Mouse (Mus musculus) forebrain, embryonic 11.5 days (tissue): ENCODE measurements around the gene Gpr146. TPM values are rescaled to one million over a fixed set of nuclear protein-coding genes. Genes with fewer than 3 reads are reported as not detected.

Experiments
- ATAC-seq: fragments of 200-750 bp; cut with Nextera tagmentation; replicated peaks from 2 replicates; pipeline ENCODE4 v1.8.0; 2017; ENCODE audit warnings: moderate TSS enrichment; ENCODE audit not compliant: low FRiP score
- DNase-seq: peaks from one replicate; pipeline ENCODE4 v3.0.0-alpha.2; 2017; ENCODE audit warnings: low spot score
- H3K27ac ChIP-seq: fragments of 300-500 bp; sonication (generic); 2 replicates; pipeline ENCODE4 v1.5.1; 2014; ENCODE audit warnings: low read depth, low read length
- H3K27me3 ChIP-seq: fragments of 300-500 bp; sonication (generic); 2 replicates; pipeline ENCODE4 v1.6.1; 2014; ENCODE audit warnings: mild to moderate bottlenecking, low read length, mixed read lengths; ENCODE audit not compliant: control insufficient read depth, insufficient read depth
- H3K36me3 ChIP-seq: fragments of 300-500 bp; sonication (generic); 2 replicates; pipeline ENCODE4 v1.6.1; 2014; ENCODE audit warnings: mild to moderate bottlenecking, low read length, moderate library complexity, mixed read lengths; ENCODE audit not compliant: control insufficient read depth, insufficient read depth
- H3K4me1 ChIP-seq: fragments of 300-500 bp; sonication (generic); replicated peaks from 2 replicates; pipeline ENCODE4 v1.6.1; 2014; ENCODE audit warnings: low read length, mixed read lengths; ENCODE audit not compliant: control insufficient read depth, insufficient read depth
- H3K4me2 ChIP-seq: fragments of 300-500 bp; sonication (generic); 2 replicates; pipeline ENCODE4 v1.6.1; 2014; ENCODE audit warnings: low read depth, mild to moderate bottlenecking, low read length, moderate library complexity, mixed read lengths; ENCODE audit not compliant: severe bottlenecking
- H3K4me3 ChIP-seq: fragments of 300-500 bp; sonication (generic); 2 replicates; pipeline ENCODE4 v1.5.1; 2014; ENCODE audit warnings: low read depth, low read length
- H3K9ac ChIP-seq: fragments of 300-500 bp; sonication (generic); 2 replicates; pipeline ENCODE4 v1.6.1; 2014; ENCODE audit warnings: low read length
- H3K9me3 ChIP-seq: fragments of 300-500 bp; sonication (generic); 2 replicates; pipeline ENCODE4 v1.6.1; 2016; ENCODE audit warnings: low read length, mixed read lengths; ENCODE audit not compliant: control insufficient read depth
- WGBS: fragments of 180-500 bp; shearing (Covaris S2); extraction: QIAGEN DNeasy Blood & Tissue Kit; methylation state at CpG from one replicate; pipeline ENCODE4 v1.1.7; 2014; 5-methylcytosine and 5-hydroxymethylcytosine counted together
- polyA plus RNA-seq: library from polyadenylated mRNA; unstranded; fragments of >200 nt; fragmentation: Nextera tagmentation; extraction: Ambion mirVana; gene quantifications from 2 replicates; pipeline ENCODE4 v1.2.1, GENCODE M21; 2014

Gpr146 gene
- polyA plus RNA-seq, 1 experiment from 2014 or later: 1.8 TPM

DNA sequence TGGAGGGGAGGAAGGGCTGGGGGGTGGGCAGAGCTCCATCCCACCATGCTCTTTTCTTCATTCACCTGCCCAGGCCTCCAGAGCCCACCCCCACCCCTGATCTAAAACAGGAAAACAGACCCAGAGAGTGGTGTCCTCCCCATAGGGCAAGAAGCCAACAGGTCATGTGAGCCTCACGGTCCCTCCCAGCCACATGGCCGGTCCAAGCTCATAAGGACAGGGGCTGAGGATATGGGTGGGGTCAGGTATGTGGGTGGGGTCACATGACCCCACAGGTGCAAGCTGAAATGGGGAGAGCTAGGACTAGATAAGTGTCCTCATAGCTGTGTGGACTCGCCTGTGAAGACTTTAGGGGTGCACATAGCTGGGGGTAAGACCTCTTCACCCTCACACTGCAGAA lies 39.1 kb upstream of the Gpr146 start:
- no peak overlapping the region for H3K27ac ChIP-seq
- no peak overlapping the region for H3K4me3 ChIP-seq
- H3K4me2 ChIP-seq: no peak overlapping the region
- no peaks in the 10 kb centered on the region for H3K9me3 ChIP-seq
- no peak overlapping the region for H3K9ac ChIP-seq
- no peaks in the 10 kb centered on the region for H3K27me3 ChIP-seq
- 98% methylated on average over 3 of the region's 3 CpGs for WGBS
- no peaks in the 10 kb centered on the region for H3K4me1 ChIP-seq
- ATAC-seq (no peak), DNase-seq (no peak)
- H3K36me3 ChIP-seq: peaks cover 12% of the 10 kb centered on the region

DNA sequence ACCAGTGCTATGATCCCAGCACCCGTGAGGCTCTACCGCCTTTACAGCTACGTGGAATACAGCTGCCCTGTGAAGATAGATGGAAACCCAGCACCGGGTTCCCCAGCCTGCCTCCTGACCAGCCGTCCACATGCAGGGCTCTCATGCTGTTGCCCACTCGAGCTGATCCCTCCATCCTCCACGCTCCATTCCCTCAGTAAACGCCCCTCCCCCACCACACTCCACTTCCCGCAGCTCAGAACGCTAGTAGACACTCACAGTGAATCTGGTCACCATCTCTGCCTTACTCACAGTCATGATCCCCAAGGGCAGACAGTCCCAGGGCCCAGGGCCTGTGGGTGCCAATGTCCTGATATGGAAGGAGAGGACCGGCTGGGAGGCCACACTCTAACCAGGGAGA lies 38.6 kb upstream of the Gpr146 start:
- Histone ChIP-seq H3K27ac (no peak overlapping the region), H3K4me1 (0 out of 2 replicates have a peak, but pooled peaks cover 1% of the 10 kb centered on the region), H3K9ac (no peak overlapping the region), H3K27me3 (no peaks in the 10 kb centered on the region), H3K9me3 (no peaks in the 10 kb centered on the region), H3K4me3 (no peak overlapping the region), H3K4me2 (no peak overlapping the region), H3K36me3 (peaks cover 12% of the 10 kb centered on the region)
- ATAC-seq: no peak
- DNase-seq: no peak
- WGBS: 87% methylated on average over 11 of the region's 11 CpGs

DNA sequence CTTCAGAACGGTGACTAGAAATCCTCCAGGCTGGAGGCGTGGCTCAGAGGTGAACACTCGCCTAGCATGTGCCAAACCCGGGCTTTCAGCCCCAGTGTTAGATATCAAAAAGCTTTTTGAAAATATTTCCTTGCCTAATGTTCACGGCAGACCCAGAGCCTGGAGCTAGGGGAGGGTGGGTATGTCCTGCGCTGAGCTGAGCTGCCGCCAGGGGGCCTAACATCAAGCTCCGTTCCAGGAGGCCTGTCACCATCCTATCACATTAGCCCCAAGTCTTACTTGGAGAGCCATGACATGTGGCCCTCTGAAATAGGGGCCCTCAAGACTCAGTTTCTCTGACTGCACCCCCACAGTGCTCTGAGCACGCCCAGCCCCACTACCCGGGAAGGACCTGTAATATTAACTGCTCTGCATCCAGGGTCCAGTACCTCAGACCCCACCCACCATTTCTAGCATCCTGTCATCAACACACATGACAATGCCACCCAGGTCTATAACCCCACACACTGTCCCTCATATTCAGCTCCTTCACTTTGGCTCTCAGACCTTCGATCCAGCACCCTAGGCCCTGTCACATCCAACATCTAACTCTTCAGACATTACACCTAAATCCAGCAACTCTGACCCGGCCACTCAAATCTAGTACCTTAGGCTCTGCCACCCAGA lies 33.3 kb upstream of the Gpr146 start:
- DNase-seq (peak; percentile 92), ATAC-seq (peak; percentile 74)
- Histone ChIP-seq H3K4me1 (0 out of 2 replicates have a peak, but pooled peaks cover 2% of the 10 kb centered on the region), H3K27ac (0 out of 2 replicates have a peak overlapping the region, but pooled peaks have one; percentile 3), H3K4me3 (peak overlapping the region; percentile 58), H3K36me3 (peaks cover 7% of the 10 kb centered on the region; the same call in 1 of the 2 replicates), H3K4me2 (peak overlapping the region; percentile 80), H3K27me3 (no peaks in the 10 kb centered on the region), H3K9ac (peak overlapping the region; percentile 83), H3K9me3 (no peaks in the 10 kb centered on the region)
- 8% methylated on average over 12 of the region's 12 CpGs for WGBS

DNA sequence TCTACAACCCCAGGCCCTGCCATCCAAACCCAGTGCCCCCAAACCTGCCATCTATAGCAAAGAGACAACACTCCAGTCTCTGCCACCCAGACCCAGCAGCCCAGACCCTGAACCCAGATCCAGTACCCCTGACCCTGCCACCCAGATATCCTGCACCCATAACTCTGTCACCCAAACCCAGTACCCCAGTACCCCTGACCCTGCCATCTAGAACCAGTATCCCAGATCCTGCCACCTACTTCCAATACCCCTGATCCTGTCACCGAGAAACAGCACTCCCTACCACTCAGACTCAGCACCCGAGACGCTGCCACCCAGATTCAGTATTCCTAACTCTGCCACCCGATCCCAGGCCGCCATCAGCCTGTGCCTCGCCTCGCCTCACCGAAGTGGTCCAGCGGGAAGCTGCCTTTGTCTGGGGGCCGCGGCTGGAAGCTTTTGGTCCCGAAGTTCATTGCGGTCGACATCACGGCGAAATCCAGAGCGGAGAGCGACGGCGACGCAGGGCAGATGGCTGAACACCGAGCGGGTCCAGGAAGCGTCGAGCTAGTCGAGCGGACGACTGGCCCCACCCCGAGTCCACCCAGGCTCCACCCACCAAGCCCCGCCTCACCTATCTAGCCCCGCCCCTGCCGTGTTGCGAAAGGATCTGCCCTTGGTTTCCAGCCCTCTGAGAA lies 32.7 kb upstream of the Gpr146 start:
- Histone ChIP-seq H3K4me1 (0 out of 2 replicates have a peak, but pooled peaks cover 2% of the 10 kb centered on the region), H3K9me3 (no peaks in the 10 kb centered on the region), H3K36me3 (peaks cover 5% of the 10 kb centered on the region; the same call in 1 of the 2 replicates), H3K27ac (0 out of 2 replicates have a peak overlapping the region, but pooled peaks have one; percentile 3), H3K9ac (peak overlapping the region; percentile 83), H3K27me3 (no peaks in the 10 kb centered on the region), H3K4me2 (peak overlapping the region; percentile 80), H3K4me3 (peak overlapping the region; percentile 58)
- DNase-seq: peak; percentile 97
- peak; percentile 91 for ATAC-seq
- under 1% methylated on average over 33 of the region's 33 CpGs for WGBS

DNA sequence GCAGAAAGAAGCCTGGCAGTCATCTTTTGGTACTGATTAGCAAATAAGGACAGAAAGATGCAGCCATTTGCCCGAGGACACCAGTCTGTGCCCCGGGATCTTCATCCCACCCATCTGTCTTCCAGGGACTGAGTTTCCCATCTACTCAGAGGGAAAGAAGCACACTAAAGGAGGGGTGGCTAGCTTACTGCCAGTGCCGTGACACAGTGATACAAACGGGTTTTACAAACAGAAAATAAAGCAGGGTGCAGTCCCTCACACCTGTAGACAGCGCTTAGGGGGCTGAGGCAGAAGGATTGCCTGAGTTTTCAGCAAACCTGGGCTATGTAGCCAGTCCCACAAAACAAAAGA lies 32.2 kb upstream of the Gpr146 start:
- H3K36me3 ChIP-seq: peaks cover 5% of the 10 kb centered on the region; the same call in 1 of the 2 replicates
- H3K4me2 ChIP-seq: peak overlapping the region; percentile 6; the same call in 1 of the 2 replicates
- H3K4me3 ChIP-seq: peak overlapping the region; percentile 58; the same call in 1 of the 2 replicates
- 17% methylated on average over 5 of the region's 5 CpGs for WGBS
- DNase-seq: no peak
- H3K27me3 ChIP-seq: no peaks in the 10 kb centered on the region
- H3K4me1 ChIP-seq: 0 out of 2 replicates have a peak, but pooled peaks cover 2% of the 10 kb centered on the region
- H3K27ac ChIP-seq: no peak overlapping the region
- no peak overlapping the region; the same call in 1 of the 2 replicates for H3K9ac ChIP-seq
- no peak for ATAC-seq
- H3K9me3 ChIP-seq: no peaks in the 10 kb centered on the region

DNA sequence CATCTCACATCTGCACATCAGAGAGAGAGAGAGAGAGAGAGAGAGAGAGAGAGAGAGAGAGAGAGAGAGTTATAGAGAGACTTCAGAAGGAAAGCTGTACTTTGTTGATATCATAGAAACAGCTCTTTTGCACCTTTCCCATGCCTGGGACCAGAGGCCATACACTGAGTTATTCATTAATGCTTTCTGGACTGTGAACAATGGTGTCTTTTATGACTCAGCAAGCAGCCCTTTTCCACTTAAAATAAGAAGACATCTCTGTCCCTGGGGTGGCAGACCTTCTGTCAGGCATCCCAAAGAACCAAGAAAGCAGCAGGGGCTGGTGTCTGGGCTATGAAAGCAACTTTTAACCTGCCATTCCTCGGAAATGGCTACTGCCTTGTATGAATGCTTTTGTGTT lies 30.3 kb upstream of the Gpr146 start:
- no peak overlapping the region for H3K27ac ChIP-seq
- H3K9me3 ChIP-seq: no peaks in the 10 kb centered on the region
- DNase-seq: no peak
- H3K27me3 ChIP-seq: no peaks in the 10 kb centered on the region
- H3K4me3 ChIP-seq: no peak overlapping the region
- WGBS: 72% methylated on average over 1 of the region's 1 CpGs
- ATAC-seq: no peak
- no peak overlapping the region for H3K9ac ChIP-seq
- H3K4me1 ChIP-seq: 0 out of 2 replicates have a peak, but pooled peaks cover 4% of the 10 kb centered on the region
- peaks cover 1% of the 10 kb centered on the region; the same call in 1 of the 2 replicates for H3K36me3 ChIP-seq
- no peak overlapping the region for H3K4me2 ChIP-seq

DNA sequence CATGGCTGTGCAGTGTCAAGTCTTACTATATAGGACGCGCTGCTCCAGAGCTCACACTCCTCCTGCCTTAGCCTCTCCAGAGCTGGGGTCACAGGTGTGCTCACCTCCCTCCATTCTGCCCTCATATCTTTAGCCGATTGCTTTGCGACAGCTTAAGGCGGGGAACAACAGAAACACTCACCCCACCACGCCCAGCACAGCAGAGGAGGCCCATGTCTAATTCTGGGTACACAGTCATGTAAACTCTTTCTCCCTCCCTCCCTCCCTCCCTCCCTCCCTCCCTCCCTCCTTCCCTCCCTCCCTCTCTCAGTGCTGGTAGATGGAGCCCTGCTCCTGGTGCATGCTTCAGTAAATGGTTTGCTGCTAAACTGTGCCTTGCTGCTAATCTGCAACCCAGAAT lies 27.8 kb upstream of the Gpr146 start:
- H3K27ac ChIP-seq: no peak overlapping the region
- H3K4me1 ChIP-seq: 0 out of 2 replicates have a peak, but pooled peaks cover 2% of the 10 kb centered on the region
- DNase-seq (no peak), ATAC-seq (no peak)
- no peaks in the 10 kb centered on the region for H3K9me3 ChIP-seq
- no peak overlapping the region for H3K4me3 ChIP-seq
- no peaks in the 10 kb centered on the region for H3K27me3 ChIP-seq
- no peaks in the 10 kb centered on the region for H3K36me3 ChIP-seq
- H3K9ac ChIP-seq: no peak overlapping the region
- H3K4me2 ChIP-seq: no peak overlapping the region
- WGBS: 80% methylated on average over 6 of the region's 6 CpGs

DNA sequence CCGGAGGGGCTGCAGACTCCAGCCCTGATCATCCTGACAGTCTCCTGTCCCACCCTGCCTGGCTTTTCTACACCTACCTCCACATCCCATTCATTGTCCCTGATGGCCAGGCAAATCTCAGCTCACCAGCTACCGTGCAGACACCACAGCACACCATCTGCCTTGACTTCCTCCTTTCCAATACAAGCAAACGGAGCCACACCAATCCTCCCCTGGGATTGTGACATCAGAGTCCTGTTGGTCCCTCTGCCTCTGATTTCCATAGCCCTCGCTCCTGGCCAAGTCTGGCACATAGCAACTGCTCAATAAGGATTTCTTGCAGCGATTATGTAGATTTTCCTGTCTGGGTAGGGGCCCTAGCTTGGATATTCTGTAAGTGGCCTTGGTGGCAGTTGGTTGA lies 26.4 kb upstream of the Gpr146 start, which contains the start of gene Cox19:
TSS of gene Cox19 (minus strand) at position 285 of the 400 bp plus-strand sequence.
- H3K9ac ChIP-seq: no peak within 1 kb of the TSS

More for the DNA sequence above, 26.4 kb upstream of the Gpr146 start, which contains the start of gene Cox19:
- WGBS: 71% methylated on average over 5 of the region's 5 CpGs
- no peak within 1 kb of the TSS for H3K27ac ChIP-seq
- ATAC-seq (no peak), DNase-seq (no peak)
- no peaks in the 10 kb centered on the region for H3K36me3 ChIP-seq
- 0 out of 2 replicates have a peak, but pooled peaks cover 2% of the 10 kb centered on the region for H3K4me1 ChIP-seq
- no peaks in the 10 kb centered on the region for H3K27me3 ChIP-seq
- no peak within 1 kb of the TSS for H3K4me2 ChIP-seq
- no peaks in the 10 kb centered on the region for H3K9me3 ChIP-seq
- H3K4me3 ChIP-seq: no peak within 1 kb of the TSS
